Mouse (Mus musculus): Measurements from ENCODE around the gene Zscan21. TPM values are rescaled to one million over a fixed set of nuclear protein-coding genes. Genes with fewer than 3 reads are reported as not detected.
A peak's percentile ranks its signal among the peaks of the same experiment; 100 is the strongest.

The Zscan21 gene
- total and polyA plus RNA-seq, 3 experiments: 5.9 to 11.7 (median 10.1) TPM

- H3K4me1 ChIP-seq (ENCODE audit: control insufficient read depth, insufficient read depth, low read length): no peaks in the 10 kb centered on the region
- no peak overlapping the region for H3K9ac ChIP-seq (ENCODE audit: low read depth, low read length)
- no peaks in the 10 kb centered on the region for H3K27me3 ChIP-seq (ENCODE audit: control insufficient read depth, insufficient read depth, low read length)
- WGBS: 34% methylated on average over 4 of the region's 4 CpGs
- intact Hi-C loops (cut with DNase I): loop anchor here (2.0 kb wide), 1 partner anchor 250 kb away; no protein-coding TSS in a partner anchor
- no peak for TF ChIP-seq EP300 (IDR thresholded peaks at IDR 0.05; ENCODE audit: insufficient read depth, low read depth, low read length)
- no peak for TF ChIP-seq POLR2A (IDR thresholded peaks at IDR 0.05; ENCODE audit: insufficient read depth, low read depth, low read length)
- no peak for TF ChIP-seq CTCF (IDR thresholded peaks at IDR 0.05)
- H3K4me3 ChIP-seq: no peak overlapping the region
- no peaks in the 10 kb centered on the region for H3K36me3 ChIP-seq (ENCODE audit: control insufficient read depth, insufficient read depth, low read length)
- no peaks in the 10 kb centered on the region for H3K79me2 ChIP-seq (replicated peaks; ENCODE audit: control insufficient read depth, insufficient read depth, low read length)
- H3K27ac ChIP-seq: no peak overlapping the region
- DNase-seq: no peak
Observed at GRCm38 (mm10) chr5:138137257-138137656, 20.6 kb downstream of the Zscan21 start.

GRCm38 (mm10) chr5:138137935-138138549, 21.3 kb downstream of the Zscan21 start:
- H3K27ac ChIP-seq: no peak overlapping the region
- no peak for DNase-seq
- H3K4me3 ChIP-seq: no peak overlapping the region
- WGBS: 57% methylated on average over 8 of the region's 8 CpGs
- no peaks in the 10 kb centered on the region for H3K4me1 ChIP-seq (ENCODE audit: control insufficient read depth, insufficient read depth, low read length)
- intact Hi-C loops (cut with DNase I): loop anchor here (2.0 kb wide), 1 partner anchor 251 kb away; no protein-coding TSS in a partner anchor
- H3K36me3 ChIP-seq (ENCODE audit: control insufficient read depth, insufficient read depth, low read length): no peaks in the 10 kb centered on the region
- no peaks in the 10 kb centered on the region for H3K79me2 ChIP-seq (replicated peaks; ENCODE audit: control insufficient read depth, insufficient read depth, low read length)
- no peaks in the 10 kb centered on the region for H3K27me3 ChIP-seq (ENCODE audit: control insufficient read depth, insufficient read depth, low read length)
- TF ChIP-seq POLR2A (IDR thresholded peaks at IDR 0.05; ENCODE audit: insufficient read depth, low read depth, low read length) (no peak), CTCF (IDR thresholded peaks at IDR 0.05) (peak; percentile 76), EP300 (IDR thresholded peaks at IDR 0.05; ENCODE audit: insufficient read depth, low read depth, low read length) (no peak)
- H3K9ac ChIP-seq (ENCODE audit: low read depth, low read length): no peak overlapping the region

GRCm38 (mm10) chr5:138138585-138138984, 21.9 kb downstream of the Zscan21 start:
- Histone ChIP-seq H3K79me2 (replicated peaks; ENCODE audit: control insufficient read depth, insufficient read depth, low read length) (no peaks in the 10 kb centered on the region), H3K27me3 (ENCODE audit: control insufficient read depth, insufficient read depth, low read length) (no peaks in the 10 kb centered on the region), H3K4me3 (no peak overlapping the region), H3K36me3 (ENCODE audit: control insufficient read depth, insufficient read depth, low read length) (no peaks in the 10 kb centered on the region), H3K4me1 (ENCODE audit: control insufficient read depth, insufficient read depth, low read length) (no peaks in the 10 kb centered on the region), H3K27ac (no peak overlapping the region), H3K9ac (ENCODE audit: low read depth, low read length) (no peak overlapping the region)
- intact Hi-C loops (cut with DNase I): no loop called here
- TF ChIP-seq EP300 (IDR thresholded peaks at IDR 0.05; ENCODE audit: insufficient read depth, low read depth, low read length) (no peak), CTCF (IDR thresholded peaks at IDR 0.05) (no peak), POLR2A (IDR thresholded peaks at IDR 0.05; ENCODE audit: insufficient read depth, low read depth, low read length) (no peak)
- 57% methylated on average over 4 of the region's 4 CpGs for WGBS
- no peak for DNase-seq

GRCm38 (mm10) chr5:138154390-138154789, 37.7 kb downstream of the Zscan21 start:
- no peaks in the 10 kb centered on the region for H3K79me2 ChIP-seq (replicated peaks; ENCODE audit: control insufficient read depth, insufficient read depth, low read length)
- no peak overlapping the region for H3K9ac ChIP-seq (ENCODE audit: low read depth, low read length)
- peaks cover 4% of the 10 kb centered on the region for H3K36me3 ChIP-seq (ENCODE audit: control insufficient read depth, insufficient read depth, low read length)
- H3K4me3 ChIP-seq: peak overlapping the region; percentile 82
- DNase-seq: no peak
- WGBS: 61% methylated on average over 3 of the region's 3 CpGs
- TF ChIP-seq POLR2A (IDR thresholded peaks at IDR 0.05; ENCODE audit: insufficient read depth, low read depth, low read length) (no peak), CTCF (IDR thresholded peaks at IDR 0.05) (no peak), EP300 (IDR thresholded peaks at IDR 0.05; ENCODE audit: insufficient read depth, low read depth, low read length) (no peak)
- H3K27ac ChIP-seq: no peak overlapping the region; the same call in 1 of the 2 replicates
- no peaks in the 10 kb centered on the region for H3K27me3 ChIP-seq (ENCODE audit: control insufficient read depth, insufficient read depth, low read length)
- intact Hi-C loops (cut with DNase I): loop anchor here (2.0 to 10.0 kb wide), 4 partner anchors 16 to 650 kb away; partner anchors contain the start of genes Pop7 and Zscan21
- H3K4me1 ChIP-seq (ENCODE audit: control insufficient read depth, insufficient read depth, low read length): no peaks in the 10 kb centered on the region; the same call in 1 of the 2 replicates

- intact Hi-C loops (cut with DNase I): loop anchor here (2.0 to 10.0 kb wide), 5 partner anchors 15 to 651 kb away; partner anchors contain the start of genes Mepce, Pop7, Zcwpw1 and Zscan21
- under 1% methylated on average over 31 of the region's 31 CpGs for WGBS
- peak within 1 kb of the TSS; percentile 91 for H3K27ac ChIP-seq
Observed at GRCm38 (mm10) chr5:138155443-138155976, 38.8 kb downstream of the Zscan21 start, which contains the start of gene Zfp113. Gene Zfp113, minus strand, starts transcription at chr5:138155744.

More at GRCm38 (mm10) chr5:138155443-138155976, 38.8 kb downstream of the Zscan21 start, which contains the start of gene Zfp113:
- TF ChIP-seq CTCF (IDR thresholded peaks at IDR 0.05) (peak; percentile 86), POLR2A (IDR thresholded peaks at IDR 0.05; ENCODE audit: insufficient read depth, low read depth, low read length) (peak; percentile 89), EP300 (IDR thresholded peaks at IDR 0.05; ENCODE audit: insufficient read depth, low read depth, low read length) (peak; percentile 95)
- H3K9ac ChIP-seq (ENCODE audit: low read depth, low read length): peak within 1 kb of the TSS; percentile 86
- no peaks in the 10 kb centered on the region; the same call in 1 of the 2 replicates for H3K4me1 ChIP-seq (ENCODE audit: control insufficient read depth, insufficient read depth, low read length)
- no peaks in the 10 kb centered on the region for H3K79me2 ChIP-seq (replicated peaks; ENCODE audit: control insufficient read depth, insufficient read depth, low read length)
- H3K27me3 ChIP-seq (ENCODE audit: control insufficient read depth, insufficient read depth, low read length): no peaks in the 10 kb centered on the region
- H3K36me3 ChIP-seq (ENCODE audit: control insufficient read depth, insufficient read depth, low read length): peaks cover 4% of the 10 kb centered on the region
- peak; percentile 85 to 91 for DNase-seq
- H3K4me3 ChIP-seq: peak within 1 kb of the TSS; percentile 82

All from heart, adult 2 months (tissue).